Mouse (Mus musculus) neural tube, embryonic 15.5 days (tissue): Measurements from ENCODE around the gene Lama2. TPM values are rescaled to one million over a fixed set of nuclear protein-coding genes. Genes with fewer than 3 reads are reported as not detected.

Experiments used
- ATAC-seq: fragments of 200-750 bp; cut with Nextera tagmentation; 2 replicates; pipeline ENCODE4 v1.8.0; 2017; ENCODE audit warnings: mild to moderate bottlenecking, moderate TSS enrichment, moderate library complexity; ENCODE audit not compliant: low FRiP score
- H3K27ac ChIP-seq: fragments of 300-500 bp; sonication (generic); replicated peaks from 2 replicates; pipeline ENCODE4 v1.5.1; 2015; ENCODE audit warnings: mild to moderate bottlenecking, inconsistent platforms
- H3K27me3 ChIP-seq: fragments of 300-500 bp; sonication (generic); replicated peaks from 2 replicates; pipeline ENCODE4 v1.6.1; 2015; ENCODE audit warnings: inconsistent platforms
- H3K36me3 ChIP-seq: fragments of 300-500 bp; sonication (generic); 2 replicates; pipeline ENCODE4 v1.6.1; 2015; ENCODE audit warnings: inconsistent platforms
- H3K4me1 ChIP-seq: fragments of 300-500 bp; sonication (generic); 2 replicates; pipeline ENCODE4 v1.6.1; 2015; ENCODE audit warnings: inconsistent platforms
- H3K4me2 ChIP-seq: fragments of 300-500 bp; sonication (generic); 2 replicates; pipeline ENCODE4 v1.6.1; 2015; ENCODE audit warnings: inconsistent platforms, mild to moderate bottlenecking, moderate library complexity
- H3K4me3 ChIP-seq: fragments of 300-500 bp; sonication (generic); replicated peaks from 2 replicates; pipeline ENCODE4 v1.5.1; 2015; ENCODE audit warnings: mild to moderate bottlenecking, inconsistent platforms
- H3K9ac ChIP-seq: fragments of 300-500 bp; sonication (generic); replicated peaks from 2 replicates; pipeline ENCODE4 v1.6.1; 2015; ENCODE audit warnings: mild to moderate bottlenecking, inconsistent platforms
- H3K9me3 ChIP-seq: fragments of 300-500 bp; sonication (generic); replicated peaks from 2 replicates; pipeline ENCODE4 v1.6.1; 2016; ENCODE audit warnings: inconsistent platforms
- WGBS: fragments of 180-500 bp; shearing (Covaris S2); methylation state at CpG from one replicate; pipeline ENCODE4 v1.1.7; 2015; ENCODE audit warnings: mixed read lengths; 5-methylcytosine and 5-hydroxymethylcytosine counted together
- polyA plus RNA-seq: library from polyadenylated mRNA; unstranded; fragments of >200 nt; fragmentation: Nextera tagmentation; extraction: Ambion mirVana; gene quantifications from 2 replicates; pipeline ENCODE4 v1.2.1, GENCODE M21; 2015

Lama2 gene
- polyA plus RNA-seq, 1 experiment from 2014 or later = 4.5 TPM

DNA sequence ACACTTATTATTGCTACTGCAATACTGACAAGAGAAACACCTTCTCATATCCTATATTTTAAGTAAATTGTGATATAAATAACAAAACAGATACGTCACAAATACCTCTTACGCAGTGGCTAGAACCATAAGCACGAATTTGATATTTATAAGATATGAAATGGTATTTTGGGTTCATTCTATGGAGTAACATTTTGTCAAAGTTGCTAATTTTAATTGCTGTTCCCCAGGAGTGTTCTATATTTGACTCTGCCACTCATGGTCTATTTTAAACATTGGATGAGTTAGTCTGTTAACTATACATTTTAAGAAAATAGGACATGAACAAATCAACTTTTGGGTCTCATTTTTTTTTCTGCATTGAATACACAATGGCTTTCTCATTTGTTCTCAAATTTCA is 469.3 kb downstream of the Lama2 start:
- H3K4me2 ChIP-seq = no peak overlapping the region
- no peaks in the 10 kb centered on the region for H3K9me3 ChIP-seq
- H3K27ac ChIP-seq = no peak overlapping the region
- no peaks in the 10 kb centered on the region for H3K36me3 ChIP-seq
- no peaks in the 10 kb centered on the region for H3K4me1 ChIP-seq
- no peak for ATAC-seq
- H3K4me3 ChIP-seq = no peak overlapping the region
- H3K27me3 ChIP-seq = no peaks in the 10 kb centered on the region
- 91% methylated on average over 3 of the region's 3 CpGs for WGBS
- H3K9ac ChIP-seq = no peak overlapping the region

DNA sequence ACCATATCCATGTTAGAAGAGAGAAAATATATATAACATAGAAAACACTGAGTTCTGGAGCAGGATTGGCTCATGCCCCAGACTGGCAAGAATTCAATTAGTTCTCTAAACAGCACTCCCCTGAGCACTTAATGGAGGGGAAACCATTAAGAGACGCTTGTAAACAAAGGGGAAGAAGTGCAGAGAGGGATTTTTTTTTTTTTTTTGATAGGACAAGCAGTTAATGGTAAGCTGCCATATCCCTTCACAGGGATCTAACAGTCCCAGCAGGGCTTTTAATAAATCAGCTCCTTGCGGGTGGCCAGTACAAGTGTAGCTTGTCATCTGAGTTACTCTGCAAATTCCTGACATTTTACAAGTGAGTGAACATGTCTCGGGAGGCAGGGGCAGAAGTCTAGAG is 479.1 kb downstream of the Lama2 start:
- Histone ChIP-seq H3K4me2 (no peak overlapping the region), H3K9ac (no peak overlapping the region), H3K36me3 (no peaks in the 10 kb centered on the region), H3K4me1 (peaks cover 6% of the 10 kb centered on the region), H3K27me3 (no peaks in the 10 kb centered on the region), H3K4me3 (no peak overlapping the region), H3K27ac (no peak overlapping the region), H3K9me3 (no peaks in the 10 kb centered on the region)
- 0 out of 2 replicates have a peak, but pooled peaks have one; percentile 28 for ATAC-seq
- WGBS = 12% methylated on average over 3 of the region's 3 CpGs

DNA sequence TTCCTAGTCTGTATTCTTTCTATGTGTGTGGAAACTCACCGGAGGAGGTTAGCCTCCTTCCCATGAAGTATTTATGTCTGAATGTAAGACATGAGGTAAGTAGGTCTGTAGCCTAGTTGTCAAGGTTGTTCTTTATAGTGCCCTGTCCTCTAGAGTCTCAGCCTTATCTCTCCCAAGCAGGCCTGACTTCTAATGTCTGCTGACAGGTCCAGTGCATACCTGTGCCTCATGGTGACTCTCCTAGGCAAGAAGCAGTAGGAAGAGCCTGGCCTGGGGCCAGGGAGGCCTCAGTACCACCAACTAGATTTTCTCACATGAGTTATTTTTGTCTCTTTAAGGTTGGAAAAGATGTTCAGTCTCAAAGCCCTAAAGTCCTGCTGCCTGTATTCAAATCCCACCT is 483.8 kb downstream of the Lama2 start:
- Histone ChIP-seq H3K27me3 (no peaks in the 10 kb centered on the region), H3K9ac (no peak overlapping the region), H3K27ac (no peak overlapping the region), H3K4me1 (peaks cover 13% of the 10 kb centered on the region), H3K4me3 (no peak overlapping the region), H3K9me3 (no peaks in the 10 kb centered on the region), H3K4me2 (no peak overlapping the region), H3K36me3 (no peaks in the 10 kb centered on the region)
- 97% methylated on average over 1 of the region's 1 CpGs for WGBS
- no peak for ATAC-seq

DNA sequence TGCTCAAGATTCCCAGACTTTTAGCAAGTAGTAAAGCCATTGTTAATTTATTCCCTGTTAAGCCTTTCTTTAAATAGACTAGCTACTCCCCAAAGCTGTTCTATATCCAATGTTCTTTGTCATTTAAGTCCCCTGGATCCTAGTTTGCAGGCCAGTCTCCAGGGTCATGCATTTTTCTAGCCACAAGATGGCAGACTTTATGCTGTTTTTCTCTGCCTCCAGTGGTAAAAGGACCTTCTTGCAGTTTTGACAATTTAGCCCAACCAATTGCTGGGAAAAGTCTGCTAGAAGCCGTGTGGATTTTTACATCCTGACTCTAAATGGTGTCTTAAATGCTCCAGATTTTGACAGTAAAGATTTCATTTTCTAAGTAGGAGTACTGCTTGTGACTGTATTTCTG is 486.4 kb downstream of the Lama2 start:
- WGBS = 3% methylated on average over 1 of the region's 1 CpGs
- peak; percentile 87 for ATAC-seq
- Histone ChIP-seq H3K4me3 (no peak overlapping the region), H3K36me3 (no peaks in the 10 kb centered on the region), H3K4me1 (peaks cover 9% of the 10 kb centered on the region), H3K27me3 (no peaks in the 10 kb centered on the region), H3K27ac (no peak overlapping the region), H3K9ac (no peak overlapping the region), H3K4me2 (no peak overlapping the region), H3K9me3 (no peaks in the 10 kb centered on the region)

DNA sequence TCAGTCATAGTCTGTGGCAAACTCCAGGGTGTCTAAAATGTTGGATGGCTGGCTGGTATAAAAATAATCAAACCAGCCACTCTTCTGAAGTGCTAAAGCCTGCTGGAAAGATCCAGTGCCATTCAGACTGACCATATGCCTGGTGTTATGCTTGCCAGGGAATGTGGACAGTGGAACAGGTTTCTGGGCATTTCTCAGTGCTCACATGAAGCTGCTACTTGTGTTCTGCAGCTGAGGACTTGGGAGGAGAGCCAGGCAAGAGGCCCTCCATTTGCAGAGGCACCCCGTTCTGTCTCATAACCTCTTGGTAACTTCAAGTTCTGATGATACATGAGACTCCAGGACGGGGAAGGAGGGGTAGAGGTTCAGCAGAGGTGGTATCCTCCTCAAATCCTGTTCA is 492.1 kb downstream of the Lama2 start:
- H3K4me2 ChIP-seq = no peak overlapping the region
- H3K4me1 ChIP-seq = no peaks in the 10 kb centered on the region
- H3K9me3 ChIP-seq = no peaks in the 10 kb centered on the region
- H3K9ac ChIP-seq = no peak overlapping the region
- no peak overlapping the region for H3K27ac ChIP-seq
- 85% methylated on average over 2 of the region's 2 CpGs for WGBS
- no peaks in the 10 kb centered on the region for H3K27me3 ChIP-seq
- no peak for ATAC-seq
- H3K36me3 ChIP-seq = no peaks in the 10 kb centered on the region
- H3K4me3 ChIP-seq = no peak overlapping the region

DNA sequence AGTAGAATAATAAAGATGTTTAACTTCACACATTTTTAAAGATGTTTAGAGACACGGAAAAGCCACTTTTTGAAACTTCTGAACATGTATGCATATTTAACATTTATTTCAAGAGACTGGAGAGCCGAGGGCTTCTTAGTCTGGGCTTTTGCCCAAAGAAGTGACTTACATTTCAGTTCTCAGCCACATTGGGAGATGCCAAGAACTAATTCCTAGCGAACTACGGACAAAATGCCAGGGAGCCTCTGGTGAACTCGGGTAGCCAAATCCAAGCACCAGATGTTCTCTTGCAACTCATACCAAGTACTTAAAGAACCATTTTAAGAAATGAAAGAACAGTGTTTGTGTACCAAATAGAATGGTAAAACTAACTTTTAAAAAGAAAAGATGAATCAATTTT is 495.8 kb downstream of the Lama2 start:
- H3K36me3 ChIP-seq = no peaks in the 10 kb centered on the region
- no peaks in the 10 kb centered on the region for H3K27me3 ChIP-seq
- H3K9me3 ChIP-seq = no peaks in the 10 kb centered on the region
- H3K9ac ChIP-seq = no peak overlapping the region
- WGBS = 87% methylated on average over 5 of the region's 5 CpGs
- no peaks in the 10 kb centered on the region for H3K4me1 ChIP-seq
- no peak overlapping the region for H3K27ac ChIP-seq
- H3K4me3 ChIP-seq = no peak overlapping the region
- no peak overlapping the region for H3K4me2 ChIP-seq
- ATAC-seq = no peak

DNA sequence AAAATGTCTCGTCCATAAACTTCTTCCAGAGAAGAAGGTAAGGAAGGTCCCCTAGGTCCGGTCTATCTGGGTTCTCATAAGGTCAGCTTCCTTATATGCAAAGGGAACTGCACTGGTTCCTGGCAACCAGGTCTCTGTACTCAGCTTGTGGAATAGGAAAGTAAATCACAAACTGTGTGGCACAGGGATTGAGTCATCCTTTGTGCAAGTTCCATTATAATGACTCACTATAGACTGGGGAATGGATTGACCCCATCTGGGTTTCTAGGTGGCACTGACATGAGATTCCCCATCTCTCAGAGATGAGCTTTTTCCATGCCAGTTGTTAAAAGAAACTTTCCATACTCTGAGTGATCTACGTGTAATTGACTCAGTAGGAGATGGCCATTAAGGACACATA is 501.7 kb downstream of the Lama2 start:
- Histone ChIP-seq H3K4me1 (no peaks in the 10 kb centered on the region), H3K4me2 (no peak overlapping the region), H3K27me3 (no peaks in the 10 kb centered on the region), H3K9me3 (no peaks in the 10 kb centered on the region), H3K9ac (no peak overlapping the region), H3K4me3 (no peak overlapping the region), H3K36me3 (no peaks in the 10 kb centered on the region), H3K27ac (no peak overlapping the region)
- ATAC-seq = no peak
- 91% methylated on average over 3 of the region's 3 CpGs for WGBS

DNA sequence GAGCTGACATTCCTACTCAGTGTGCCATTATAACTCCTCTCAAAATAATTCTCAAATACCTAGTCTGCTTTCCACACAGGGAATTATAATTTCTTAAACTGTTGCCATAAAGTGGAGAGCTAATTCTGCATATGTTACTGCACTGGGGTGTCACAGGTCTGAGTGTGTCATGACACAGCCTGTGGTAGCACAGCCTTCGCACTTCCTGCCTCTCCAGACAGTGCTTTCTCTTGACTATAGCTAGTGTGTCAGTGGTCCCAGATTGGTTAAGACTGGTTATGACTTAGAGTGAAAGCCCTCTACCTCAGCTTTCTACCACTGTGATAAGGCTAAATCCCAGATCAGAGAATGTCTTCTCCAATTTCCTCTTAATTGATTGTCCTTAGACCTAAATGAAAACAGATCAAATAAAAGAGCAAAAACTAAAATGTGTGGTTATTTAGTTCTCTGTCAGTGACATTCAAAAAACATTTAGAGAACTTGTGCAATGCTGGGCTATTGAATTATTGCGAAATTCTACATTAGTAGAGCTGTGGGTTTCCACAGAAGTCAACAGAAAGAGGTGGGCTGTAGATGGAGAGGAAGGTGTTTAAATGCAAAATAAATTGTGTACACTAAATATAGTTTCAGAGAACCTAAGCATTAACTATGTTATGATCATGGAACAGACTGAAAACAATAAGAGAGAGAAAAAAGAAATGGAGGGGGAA is 502.5 kb downstream of the Lama2 start:
- Histone ChIP-seq H3K9ac (no peak overlapping the region), H3K9me3 (no peaks in the 10 kb centered on the region), H3K36me3 (no peaks in the 10 kb centered on the region), H3K27me3 (no peaks in the 10 kb centered on the region), H3K4me2 (no peak overlapping the region), H3K4me3 (no peak overlapping the region), H3K4me1 (no peaks in the 10 kb centered on the region), H3K27ac (no peak overlapping the region)
- 95% methylated on average over 2 of the region's 2 CpGs for WGBS
- no peak for ATAC-seq

DNA sequence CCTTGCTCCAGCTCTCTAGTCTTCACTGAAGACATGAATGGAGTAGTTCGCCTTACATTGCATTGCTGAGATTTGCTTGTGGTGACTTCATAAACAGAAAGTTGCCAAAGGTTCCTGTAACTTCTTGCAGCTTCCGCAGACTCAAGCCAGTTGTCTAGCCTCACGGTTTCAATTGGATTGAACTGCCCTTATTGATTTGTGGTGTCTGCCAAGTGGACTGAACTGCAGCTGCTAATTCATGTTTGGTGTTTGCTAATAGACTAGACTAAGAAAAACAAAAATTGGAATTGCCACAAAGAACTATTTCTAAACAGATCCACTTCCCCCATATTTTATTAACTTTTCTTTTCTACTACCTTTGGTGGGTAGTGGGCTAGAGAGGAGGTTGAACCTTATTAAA is 505.4 kb downstream of the Lama2 start:
- Histone ChIP-seq H3K9ac (no peak overlapping the region), H3K36me3 (no peaks in the 10 kb centered on the region), H3K4me1 (no peaks in the 10 kb centered on the region), H3K4me3 (no peak overlapping the region), H3K27ac (no peak overlapping the region), H3K27me3 (no peaks in the 10 kb centered on the region), H3K9me3 (no peaks in the 10 kb centered on the region), H3K4me2 (no peak overlapping the region)
- WGBS = 92% methylated on average over 3 of the region's 3 CpGs
- ATAC-seq = no peak

DNA sequence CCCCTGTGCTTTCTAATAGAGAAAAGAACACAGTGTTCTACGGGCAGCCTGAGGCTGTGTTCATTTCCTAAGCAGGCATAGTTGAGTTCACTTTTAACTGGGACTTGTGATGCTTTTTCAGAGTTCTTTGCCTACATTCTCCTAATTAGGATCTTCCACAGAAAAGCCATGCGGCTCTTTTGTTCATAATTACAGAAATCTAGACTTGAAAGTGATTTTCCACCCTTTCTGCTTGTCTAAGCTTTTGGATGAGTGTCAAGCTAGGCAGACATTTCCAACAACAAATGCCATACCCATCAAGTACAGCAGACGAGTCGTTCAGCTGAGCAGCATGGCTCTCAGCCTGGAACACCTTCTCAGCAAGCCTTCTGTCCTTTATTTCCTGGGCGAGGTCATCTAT is 515.7 kb downstream of the Lama2 start:
- H3K9ac ChIP-seq = no peak overlapping the region
- 0 out of 2 replicates have a peak, but pooled peaks cover under 1% of the 10 kb centered on the region for H3K9me3 ChIP-seq
- H3K27me3 ChIP-seq = no peaks in the 10 kb centered on the region
- no peaks in the 10 kb centered on the region for H3K4me1 ChIP-seq
- no peaks in the 10 kb centered on the region for H3K36me3 ChIP-seq
- whole genome bisulfite sequencing = 81% methylated on average over 5 of the region's 5 CpGs
- no peak overlapping the region for H3K27ac ChIP-seq
- no peak overlapping the region for H3K4me2 ChIP-seq
- H3K4me3 ChIP-seq = no peak overlapping the region
- no peak for ATAC-seq

DNA sequence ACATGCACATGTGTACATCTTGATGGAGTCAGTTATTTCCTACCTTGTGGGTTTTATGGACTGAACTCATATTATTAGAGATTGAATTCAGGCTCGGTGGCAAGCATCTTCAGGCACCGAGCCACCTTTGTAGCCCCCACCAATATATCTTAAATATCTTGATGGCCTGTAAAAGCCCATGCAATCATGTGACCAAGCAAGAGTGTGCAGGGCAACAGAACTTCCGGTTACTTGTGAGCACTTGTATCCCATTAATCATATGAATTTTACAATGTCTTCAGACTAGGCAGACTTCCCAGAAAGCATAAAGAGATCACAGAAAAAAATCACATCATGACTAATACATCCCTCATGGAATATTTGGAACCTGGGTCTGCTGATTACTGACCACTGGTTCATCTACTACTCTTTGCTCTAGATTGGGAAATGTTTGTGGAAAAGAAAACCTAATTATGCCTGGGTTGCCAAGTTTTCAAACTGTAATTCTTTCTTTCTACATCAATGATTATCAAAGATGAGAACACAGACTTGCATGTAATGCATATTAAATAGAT is 517.7 kb downstream of the Lama2 start:
- ATAC-seq = no peak
- Histone ChIP-seq H3K4me3 (no peak overlapping the region), H3K9me3 (0 out of 2 replicates have a peak, but pooled peaks cover 2% of the 10 kb centered on the region), H3K4me2 (no peak overlapping the region), H3K4me1 (no peaks in the 10 kb centered on the region), H3K27me3 (no peaks in the 10 kb centered on the region), H3K36me3 (no peaks in the 10 kb centered on the region), H3K9ac (no peak overlapping the region), H3K27ac (no peak overlapping the region)
- 79% methylated on average over 3 of the region's 3 CpGs for WGBS

DNA sequence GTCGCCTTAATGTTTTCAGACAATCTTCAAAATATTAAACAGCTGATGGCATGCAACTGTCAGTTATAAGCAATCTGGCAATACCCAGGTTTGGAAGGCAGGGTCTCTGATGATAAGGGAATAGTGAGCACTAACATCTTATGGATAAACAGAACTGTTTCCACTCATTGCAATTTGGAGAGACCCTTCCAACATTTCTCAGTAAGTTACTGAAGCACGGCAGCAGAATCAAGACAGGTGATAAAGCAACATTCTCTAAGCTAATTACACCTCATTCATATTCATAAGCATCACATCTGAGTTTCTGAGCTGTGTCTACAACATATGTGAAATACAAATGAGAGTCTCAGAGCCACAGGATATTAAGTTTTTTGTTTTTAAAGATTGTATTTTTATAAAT is 542.4 kb downstream of the Lama2 start:
- H3K4me2 ChIP-seq = no peak overlapping the region

More for the DNA sequence above, 542.4 kb downstream of the Lama2 start:
- WGBS = 62% methylated on average over 2 of the region's 2 CpGs
- H3K9ac ChIP-seq = no peak overlapping the region
- H3K9me3 ChIP-seq = no peaks in the 10 kb centered on the region
- H3K27ac ChIP-seq = no peak overlapping the region
- H3K36me3 ChIP-seq = no peaks in the 10 kb centered on the region
- ATAC-seq = no peak
- no peak overlapping the region for H3K4me3 ChIP-seq
- no peaks in the 10 kb centered on the region for H3K27me3 ChIP-seq
- H3K4me1 ChIP-seq = no peaks in the 10 kb centered on the region
